Mouse (Mus musculus) E14TG2a.4 (cell line): Measurements from ENCODE around the gene Baiap2l2.

Source experiments
- H3K27me3 ChIP-seq: 2 replicates; pipeline ENCODE4 v1.6.1; 2014; ENCODE audit warnings: low read length, control low read depth; ENCODE audit not compliant: insufficient read depth
- H3K36me3 ChIP-seq: 2 replicates; pipeline ENCODE4 v1.6.1; 2014; ENCODE audit warnings: low read length, control low read depth; ENCODE audit not compliant: insufficient read depth
- H3K4me1 ChIP-seq: replicated peaks from 2 replicates; pipeline ENCODE4 v1.6.1; 2014; ENCODE audit warnings: low read depth, low read length, control low read depth
- H3K4me3 ChIP-seq: replicated peaks from 2 replicates; pipeline ENCODE4 v1.5.1; 2014; ENCODE audit warnings: mild to moderate bottlenecking, low read length
- H3K9me3 ChIP-seq: 2 replicates; pipeline ENCODE4 v1.6.1; 2014; ENCODE audit warnings: low read length, control low read depth
- CTCF ChIP-seq: conservative IDR thresholded peaks from 2 replicates; pipeline ENCODE4 v1.5.1; 2014; ENCODE audit warnings: low read length
- NANOG ChIP-seq: IDR thresholded peaks from 2 replicates; pipeline ENCODE4 v1.6.1; 2014; ENCODE audit warnings: borderline replicate concordance, low read length, mixed read lengths
- POU5F1 ChIP-seq: IDR thresholded peaks from 2 replicates; pipeline ENCODE4 v1.6.1; 2014; ENCODE audit warnings: low read length, borderline replicate concordance

Gene Baiap2l2

DNA sequence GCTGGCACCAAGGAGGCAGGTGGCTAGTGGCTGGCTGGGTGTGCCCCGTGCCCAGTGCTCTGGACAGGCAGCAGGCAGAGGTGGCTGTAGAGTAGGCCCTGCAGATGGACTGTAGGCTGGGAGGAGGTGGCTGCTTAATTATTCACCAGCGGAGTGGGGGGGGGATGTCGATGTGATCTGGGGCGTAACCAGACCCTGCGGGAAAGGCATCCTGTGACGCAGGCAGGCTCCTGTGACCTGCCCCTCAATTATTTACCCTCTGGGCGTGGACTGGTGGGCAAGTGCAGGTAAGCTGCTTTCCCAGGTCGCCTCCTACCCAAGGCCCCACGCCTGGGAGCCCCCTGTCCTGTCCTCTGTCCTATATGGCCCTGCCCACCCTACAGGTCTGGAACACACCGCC, at the start of gene Baiap2l2:
Gene Baiap2l2, minus strand, starts transcription at position 139 of the 400 bp plus-strand sequence.
- H3K27me3 ChIP-seq, result no peaks in the 10 kb centered on the region
- no peak within 1 kb of the TSS for H3K4me3 ChIP-seq
- no peaks in the 10 kb centered on the region for H3K9me3 ChIP-seq
- no peak for TF ChIP-seq POU5F1
- TF ChIP-seq NANOG, result no peak
- TF ChIP-seq CTCF, result no peak
- peaks cover 57% of the 10 kb centered on the region for H3K4me1 ChIP-seq
- peaks cover 46% of the 10 kb centered on the region for H3K36me3 ChIP-seq

DNA sequence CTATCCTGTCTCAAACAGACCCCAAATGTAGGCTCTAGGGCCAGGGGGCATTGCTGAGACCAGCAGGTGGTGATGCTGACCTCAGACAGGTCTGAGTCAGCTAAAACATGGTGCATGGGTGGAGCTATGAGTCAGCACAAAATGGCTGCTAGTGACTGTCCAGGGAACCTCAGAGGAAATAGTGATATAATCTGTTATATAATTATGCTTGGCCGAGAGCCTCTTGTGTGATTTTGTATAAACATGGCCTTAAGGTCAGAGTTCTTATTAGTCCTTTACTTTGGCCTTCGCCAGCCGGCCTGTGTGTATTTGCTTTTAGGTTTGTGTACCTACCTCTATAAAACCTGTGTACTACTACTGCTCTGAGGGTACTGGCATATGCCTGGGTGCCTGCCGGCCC, 48.1 kb upstream of the Baiap2l2 start:
- Histone ChIP-seq H3K9me3 (no peaks in the 10 kb centered on the region), H3K4me1 (peaks cover 66% of the 10 kb centered on the region), H3K27me3 (no peaks in the 10 kb centered on the region), H3K36me3 (no peaks in the 10 kb centered on the region), H3K4me3 (0 out of 2 replicates have a peak overlapping the region, but pooled peaks have one; percentile 3)
- TF ChIP-seq CTCF (no peak), POU5F1 (no peak), NANOG (no peak)

- TF ChIP-seq POU5F1, result no peak
- Histone ChIP-seq H3K36me3 (peaks cover 3% of the 10 kb centered on the region), H3K4me3 (no peak overlapping the region), H3K9me3 (no peaks in the 10 kb centered on the region), H3K4me1 (peaks cover 80% of the 10 kb centered on the region), H3K27me3 (no peaks in the 10 kb centered on the region)
Measured at GRCm38 (mm10) chr15:79330521-79330920, 45.2 kb upstream of the Baiap2l2 start.

- H3K4me1 ChIP-seq, result peaks cover 80% of the 10 kb centered on the region
- peaks cover 4% of the 10 kb centered on the region for H3K36me3 ChIP-seq
- TF ChIP-seq POU5F1 (no peak), CTCF (no peak), NANOG (no peak)
- no peak overlapping the region for H3K4me3 ChIP-seq
- H3K9me3 ChIP-seq, result no peaks in the 10 kb centered on the region
- no peaks in the 10 kb centered on the region for H3K27me3 ChIP-seq
Measured at GRCm38 (mm10) chr15:79329979-79330363, 44.6 kb upstream of the Baiap2l2 start.

DNA sequence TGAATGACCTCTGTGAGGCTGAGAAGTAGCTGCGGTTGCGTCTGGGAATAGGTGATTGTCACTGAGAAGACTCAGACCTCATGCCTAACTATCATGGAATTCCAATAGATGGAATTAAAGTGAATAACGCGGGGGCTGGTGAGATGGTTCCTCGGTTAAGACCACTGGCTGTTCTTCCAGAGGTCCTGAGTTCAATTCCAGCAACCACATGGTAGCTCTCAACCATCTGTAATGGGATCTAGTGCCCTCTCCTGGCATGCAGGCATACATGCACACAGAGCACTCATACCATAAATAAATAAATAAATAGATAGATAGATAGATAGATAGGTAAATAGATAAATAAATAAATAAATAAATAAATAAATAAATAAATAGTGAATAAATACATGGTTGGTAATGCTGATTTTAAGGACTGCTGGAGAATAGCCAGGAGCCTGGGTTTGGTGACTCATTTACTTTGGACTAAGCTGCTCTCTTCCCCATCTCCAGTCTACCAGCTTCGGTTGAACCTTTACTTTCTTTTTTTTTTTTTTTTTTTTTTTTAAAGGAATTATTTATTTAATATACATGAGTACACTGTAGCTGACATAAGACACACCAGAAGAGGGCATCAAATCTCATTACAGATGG, 44.1 kb upstream of the Baiap2l2 start:
- Histone ChIP-seq H3K9me3 (no peaks in the 10 kb centered on the region), H3K27me3 (no peaks in the 10 kb centered on the region), H3K36me3 (peaks cover 9% of the 10 kb centered on the region), H3K4me1 (peaks cover 80% of the 10 kb centered on the region), H3K4me3 (no peak overlapping the region)
- TF ChIP-seq POU5F1 (no peak), NANOG (no peak), CTCF (no peak)

DNA sequence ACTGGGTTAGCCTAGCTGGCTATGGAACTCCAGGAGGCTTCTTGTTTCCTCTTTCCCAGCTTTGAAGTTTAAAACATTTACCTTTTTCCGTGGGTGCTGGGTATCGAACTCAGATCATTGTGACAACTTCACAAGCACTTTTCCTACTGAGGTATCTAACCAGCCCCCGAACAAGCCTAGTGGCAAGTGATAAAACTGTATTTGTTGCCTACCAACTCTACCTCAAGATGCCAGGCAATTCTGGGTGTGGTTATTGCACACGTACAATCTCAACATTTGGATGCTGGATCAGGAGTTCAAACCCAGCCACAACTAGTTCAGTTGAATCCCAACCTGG, 43.6 kb upstream of the Baiap2l2 start:
- Histone ChIP-seq H3K4me3 (peak overlapping the region; percentile 68), H3K27me3 (no peaks in the 10 kb centered on the region), H3K4me1 (peaks cover 80% of the 10 kb centered on the region), H3K9me3 (no peaks in the 10 kb centered on the region), H3K36me3 (peaks cover 14% of the 10 kb centered on the region)
- TF ChIP-seq NANOG (no peak), CTCF (no peak), POU5F1 (no peak)

GRCm38 (mm10) chr15:79328058-79328938, 43.0 kb upstream of the Baiap2l2 start, which contains the start of gene Pla2g6:
Gene Pla2g6, minus strand, starts transcription at chr15:79328390.
- Histone ChIP-seq H3K9me3 (no peaks in the 10 kb centered on the region), H3K4me1 (peaks cover 80% of the 10 kb centered on the region), H3K36me3 (peaks cover 20% of the 10 kb centered on the region), H3K27me3 (no peaks in the 10 kb centered on the region), H3K4me3 (peak within 1 kb of the TSS; percentile 88)
- TF ChIP-seq POU5F1 (no peak), NANOG (no peak), CTCF (no peak)

- no peak for TF ChIP-seq NANOG
- no peak for TF ChIP-seq POU5F1
- no peak for TF ChIP-seq CTCF
- Histone ChIP-seq H3K4me1 (peaks cover 83% of the 10 kb centered on the region), H3K36me3 (peaks cover 29% of the 10 kb centered on the region), H3K9me3 (no peaks in the 10 kb centered on the region), H3K4me3 (peak overlapping the region; percentile 88), H3K27me3 (no peaks in the 10 kb centered on the region)
Measured at GRCm38 (mm10) chr15:79326971-79327961, 41.9 kb upstream of the Baiap2l2 start.
